Mouse (Mus musculus) CH12.LX (cell line): ENCODE measurements at regions not wholly inside any gene's neighbourhood (a gene's known extent, or its start where the extent isn't known, plus 50 kb on each side); places are given as distances from the start of the nearest gene placed in this dataset.

Experiments
- CHD2 ChIP-seq: IDR thresholded peaks from 2 replicates; pipeline ENCODE4 v1.6.1; 2011; ENCODE audit warnings: low read length, improper control_type of control experiment
- CTCF ChIP-seq, 2 experiments: IDR thresholded peaks in 1 of 2; conservative IDR thresholded peaks in 1 of 2; 2 replicates each; pipeline ENCODE4 v1.5.1; 2011 to 2012; ENCODE audit warnings: low read depth in 2 of 2, low read length in 2 of 2, improper control_type of control experiment in 1 of 2, inconsistent platforms in 1 of 2, mild to moderate bottlenecking in 1 of 2, moderate library complexity in 1 of 2
- ELF1 ChIP-seq: IDR thresholded peaks from 2 replicates; pipeline ENCODE4 v1.6.1; 2014; ENCODE audit warnings: low read depth, mild to moderate bottlenecking, inconsistent platforms, low read length, improper control_type of control experiment
- GABPA ChIP-seq: IDR thresholded peaks from 2 replicates; pipeline ENCODE4 v1.6.1; 2012; ENCODE audit warnings: low read depth, low read length, improper control_type of control experiment, inconsistent platforms; ENCODE audit not compliant: insufficient replicate concordance
- JUND ChIP-seq: conservative IDR thresholded peaks from 2 replicates; pipeline ENCODE4 v1.6.1; 2011; ENCODE audit warnings: low read depth, low read length, improper control_type of control experiment
- MAFK ChIP-seq: IDR thresholded peaks from 2 replicates; pipeline ENCODE4 v1.6.1; 2011; ENCODE audit warnings: low read length, improper control_type of control experiment; ENCODE audit not compliant: insufficient replicate concordance
- NRF1 ChIP-seq: IDR thresholded peaks from 2 replicates; pipeline ENCODE4 v1.6.1; 2014; ENCODE audit warnings: low read depth, mild to moderate bottlenecking, inconsistent platforms, low read length, improper control_type of control experiment, moderate library complexity
- POLR2A ChIP-seq: IDR thresholded peaks from 2 replicates; pipeline ENCODE4 v1.6.1; 2011; ENCODE audit warnings: low read depth, mild to moderate bottlenecking, improper control_type of control experiment, low read length
- RCOR1 ChIP-seq: conservative IDR thresholded peaks from 2 replicates; pipeline ENCODE4 v1.6.1; 2012; ENCODE audit warnings: low read depth, mild to moderate bottlenecking, inconsistent platforms, low read length, improper control_type of control experiment
- TCF12 ChIP-seq: IDR thresholded peaks from 2 replicates; pipeline ENCODE4 v1.6.1; 2014; ENCODE audit warnings: low read depth, mild to moderate bottlenecking, inconsistent platforms, low read length, improper control_type of control experiment
- USF2 ChIP-seq: conservative IDR thresholded peaks from 2 replicates; pipeline ENCODE4 v1.6.1; 2011; ENCODE audit warnings: low read depth, low read length, improper control_type of control experiment

GRCm38 (mm10) chr7:36247356-36247755, 444.6 kb upstream of the Zfp507 start:
- TF ChIP-seq NRF1 = no peak
- no peak for TF ChIP-seq CTCF (conservative IDR thresholded peaks at IDR 0.05 in 1 of 2, IDR thresholded peaks at IDR 0.05 in 1 of 2; ENCODE audit: low read depth in 2 of 2, low read length in 2 of 2)
- TF ChIP-seq TCF12 = no peak
- no peak for TF ChIP-seq ELF1
- no peak for TF ChIP-seq USF2
- no peak for TF ChIP-seq RCOR1
- TF ChIP-seq POLR2A = no peak
- TF ChIP-seq GABPA = no peak
- TF ChIP-seq JUND = no peak
- no peak for TF ChIP-seq CHD2
- no peak for TF ChIP-seq MAFK
